Mouse (Mus musculus): Measurements from ENCODE around the gene Trim31. TPM values are rescaled to one million over a fixed set of nuclear protein-coding genes. Genes with fewer than 3 reads are reported as not detected.

Gene Trim31
- total RNA-seq, 2 experiments from 2014 or later: not detected

DNA sequence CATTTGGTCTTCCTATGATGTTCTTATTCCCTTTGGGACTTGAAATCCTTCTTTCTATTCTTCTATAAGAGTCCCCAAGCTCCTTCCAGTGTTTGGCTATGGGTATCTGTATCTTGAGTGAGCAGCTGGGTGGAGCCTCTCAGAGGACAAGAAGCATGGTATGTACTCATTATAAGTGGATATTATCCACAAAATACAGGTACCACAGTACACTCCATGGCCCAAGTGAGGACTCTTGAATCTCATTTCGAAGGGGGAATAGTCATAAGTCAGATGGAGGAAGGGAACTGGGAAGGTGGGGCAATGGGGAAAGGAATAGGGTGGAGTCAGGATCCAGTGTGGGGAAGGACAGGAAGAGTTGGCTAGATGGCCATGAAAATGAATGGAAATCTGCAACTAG, 55.1 kb downstream of the Trim31 start:
- intact Hi-C loops (cut with DNase I): loop anchor here (5.0 to 10.0 kb wide), 2 partner anchors 116 to 678 kb away; partner anchors contain the start of genes Trim26 and Trim39
- TF ChIP-seq CTCF (IDR thresholded peaks at IDR 0.05): no peak
- DNase-seq: no peak
- Histone ChIP-seq H3K27ac (no peak overlapping the region), H3K4me3 (no peak overlapping the region)

DNA sequence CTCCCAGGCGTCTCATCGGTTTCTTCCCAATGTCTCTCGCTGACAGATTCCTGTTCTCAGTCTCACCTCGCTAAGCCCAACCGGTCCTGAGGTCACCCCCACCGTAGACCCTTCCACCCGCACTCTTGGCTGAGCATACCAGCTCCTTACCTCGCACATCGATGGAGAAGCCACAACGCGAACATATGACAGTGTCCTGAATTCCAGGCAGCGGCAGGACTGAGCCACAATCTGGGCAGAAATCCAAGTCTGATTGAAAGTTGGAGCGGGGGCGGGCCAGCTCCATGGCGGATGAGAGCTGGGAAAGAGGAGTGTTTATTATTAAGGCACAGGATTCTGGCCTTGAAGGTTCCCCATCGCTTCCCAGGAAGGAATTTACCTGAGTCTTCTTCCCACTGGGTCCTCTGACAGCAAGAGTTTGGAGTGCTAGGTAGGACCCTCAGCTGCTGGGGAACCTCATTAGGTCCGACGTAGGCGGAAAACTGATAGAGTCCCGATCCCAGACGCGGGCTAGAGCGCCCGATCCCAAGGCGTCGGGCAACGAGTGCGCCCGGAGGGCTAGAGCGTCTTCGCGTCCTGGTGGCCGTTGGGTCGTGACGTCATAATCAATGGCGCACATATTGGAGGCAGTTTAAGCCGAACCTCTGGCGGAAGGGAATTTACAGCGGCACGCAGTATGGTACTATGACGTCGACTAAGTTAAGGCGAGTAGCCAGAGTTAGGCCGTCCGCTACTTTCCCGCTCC, 60.3 kb downstream of the Trim31 start, which contains the start of the genes Znrd1 and Znrd1as:
Gene Znrd1 (minus strand): TSS at position 561 of the 745 bp plus-strand sequence.
Gene Znrd1as (plus strand): TSS at position 594 of the 745 bp plus-strand sequence.
- TF ChIP-seq CTCF (IDR thresholded peaks at IDR 0.05): peak; percentile 11; the same call in 1 of the 2 replicates
- intact Hi-C loops (cut with DNase I): loop anchor here (10.0 kb wide), 1 partner anchor 683 kb away; the partner anchor contains the start of gene Trim39
- Histone ChIP-seq H3K4me3 (peak within 1 kb of the TSS; percentile 90), H3K27ac (peak within 1 kb of the TSS; percentile 96)
- peak; percentile 96 for DNase-seq

DNA sequence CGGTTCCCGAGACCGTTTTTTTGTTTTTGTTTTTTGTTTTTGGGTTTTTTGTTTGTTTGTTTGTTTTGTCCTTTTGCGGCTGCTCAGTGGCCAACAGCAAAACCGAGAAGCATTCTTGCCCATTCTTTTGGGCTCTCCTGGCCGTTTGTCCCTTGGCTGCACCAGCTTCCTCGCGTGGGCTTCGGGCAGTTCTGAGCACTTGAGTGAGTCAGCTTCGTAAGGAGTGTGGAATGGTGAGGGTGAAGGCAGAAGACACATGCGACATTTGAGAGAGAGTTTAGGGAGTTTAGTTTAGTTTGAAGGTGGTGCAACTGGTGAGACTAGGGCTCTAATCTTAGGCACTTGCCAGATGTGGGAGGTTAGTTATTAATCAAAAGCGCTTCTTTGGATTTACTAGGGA, 61.0 kb downstream of the Trim31 start:
- no peak for TF ChIP-seq CTCF (IDR thresholded peaks at IDR 0.05)
- H3K27ac ChIP-seq: peak overlapping the region; percentile 96
- intact Hi-C loops (cut with DNase I): loop anchor here (10.0 kb wide), 1 partner anchor 684 kb away; the partner anchor contains the start of gene Trim39
- H3K4me3 ChIP-seq: peak overlapping the region; percentile 90
- no peak for DNase-seq

Other genes with a start within 250 kb of the Trim31 start
- gene H2-M1, start 225.9 kb upstream of the Trim31 start, total RNA-seq (2021): not detected
- not detected for gene H2-M10.5, start 125.2 kb upstream of the Trim31 start, total RNA-seq (2021)
- gene H2-M10.6, start 85.9 kb upstream of the Trim31 start, total RNA-seq (2021): not detected
- gene Trim26, start 61.0 kb upstream of the Trim31 start, total RNA-seq (2021): 10 to 100 TPM; 18.9 to 23.5 TPM
- gene Trim15, start 30.9 kb upstream of the Trim31 start, total RNA-seq (2021): not detected
- not detected for gene Trim10, start 28.5 kb upstream of the Trim31 start, total RNA-seq (2021)
- not detected for gene Trim40, start 8.0 kb upstream of the Trim31 start, total RNA-seq (2021)
- under 1 TPM; 0.14 to 0.33 TPM for gene Rnf39, start 44.8 kb downstream of the Trim31 start, total RNA-seq (2021)
- 10 to 100 TPM; 52.2 to 57.7 TPM for gene Ppp1r11, start 53.6 kb downstream of the Trim31 start, total RNA-seq (2021)
- gene Znrd1, start 60.4 kb downstream of the Trim31 start, total RNA-seq (2021): 10 to 100 TPM; 17.7 to 23.6 TPM
- gene Znrd1as, start 60.5 kb downstream of the Trim31 start, total RNA-seq (2021): 10 to 100 TPM; 18.2 to 22.4 TPM
- gene 2410137M14Rik, start 83.1 kb downstream of the Trim31 start, total RNA-seq (2021): under 1 TPM in 1 of 2 experiments, not detected in 1; 0.45 TPM
- under 1 TPM in 1 of 2 experiments, not detected in 1; 0.10 TPM for gene H2-M5, start 91.4 kb downstream of the Trim31 start, total RNA-seq (2021)
- 1 to 10 TPM in 1 of 2 experiments, under 1 TPM in 1; 0.23 to 1.3 TPM for gene Zfp57, start 103.0 kb downstream of the Trim31 start, total RNA-seq (2021)
- gene Mog, start 125.3 kb downstream of the Trim31 start, total RNA-seq (2021): not detected
- 1 to 10 TPM; 8.5 to 9.1 TPM for gene Gabbr1, start 147.8 kb downstream of the Trim31 start, total RNA-seq (2021)
- gene Olfr90, start 190.4 kb downstream of the Trim31 start, total RNA-seq (2021): not detected
- gene Olfr91, start 200.2 kb downstream of the Trim31 start, total RNA-seq (2021): not detected
- gene Olfr92, start 222.0 kb downstream of the Trim31 start, total RNA-seq (2021): not detected